Mouse (Mus musculus) naive thymus-derived CD4-positive, alpha-beta T cell, adult 2 months (primary cell): ENCODE measurements around the gene Hist1h3g.
"Not testable (repeated sequence)": the region's sequence is repeated elsewhere in the genome, so short reads cannot be mapped to it uniquely, and the experiment has no call there.

Source experiments
- DNase-seq: peaks from one replicate; pipeline ENCODE4 v3.0.0-alpha.2; 2011; ENCODE audit warnings: low read depth

Hist1h3g gene

DNA sequence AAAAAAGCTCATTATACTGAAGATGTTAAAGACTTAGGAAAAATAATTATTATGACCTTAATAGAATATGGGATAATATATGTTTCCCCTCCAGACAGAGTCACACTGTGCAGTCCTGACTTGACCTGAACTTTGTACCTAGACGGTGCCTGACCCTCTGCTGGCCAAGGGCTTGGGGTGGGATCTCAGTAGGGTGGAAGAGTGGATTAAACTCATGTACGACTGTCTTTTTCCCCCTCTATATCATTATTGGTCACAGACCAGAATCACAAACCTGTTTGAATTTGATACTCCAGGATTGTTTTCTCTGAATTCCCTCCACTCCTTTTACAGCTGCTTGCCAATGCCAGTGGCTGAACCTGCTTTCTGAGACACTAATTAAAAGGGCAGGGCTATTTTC, 25.5 kb downstream of the Hist1h3g start:
- DNase-seq, result not testable (repeated sequence)

DNA sequence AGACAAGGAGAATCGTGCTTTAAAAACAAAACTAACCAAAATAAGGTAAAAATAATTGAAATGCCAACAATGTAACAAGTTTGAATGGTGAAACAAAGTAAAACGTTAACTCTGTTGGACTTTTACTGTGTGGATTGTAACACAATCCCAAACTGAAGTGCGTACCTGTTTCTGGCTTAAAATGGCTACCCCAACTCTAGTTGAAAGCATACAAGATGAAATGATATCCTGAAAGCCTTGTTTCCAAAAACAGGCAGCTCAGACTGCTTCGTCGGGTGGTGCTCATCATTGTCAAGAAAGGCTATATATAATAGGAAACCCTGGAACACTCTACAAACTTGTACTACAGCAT, 26.3 kb downstream of the Hist1h3g start:
- not testable (repeated sequence) for DNase-seq

GRCm38 (mm10) chr13:23561883-23562659, 26.8 kb downstream of the Hist1h3g start, which contains the start of gene Hist1h3e:
TSS of gene Hist1h3e (minus strand) at chr13:23562369.
- DNase-seq, result peak; percentile 98

GRCm38 (mm10) chr13:23562699-23563462, 27.7 kb downstream of the Hist1h3g start:
- peak; percentile 73 for DNase-seq

DNA sequence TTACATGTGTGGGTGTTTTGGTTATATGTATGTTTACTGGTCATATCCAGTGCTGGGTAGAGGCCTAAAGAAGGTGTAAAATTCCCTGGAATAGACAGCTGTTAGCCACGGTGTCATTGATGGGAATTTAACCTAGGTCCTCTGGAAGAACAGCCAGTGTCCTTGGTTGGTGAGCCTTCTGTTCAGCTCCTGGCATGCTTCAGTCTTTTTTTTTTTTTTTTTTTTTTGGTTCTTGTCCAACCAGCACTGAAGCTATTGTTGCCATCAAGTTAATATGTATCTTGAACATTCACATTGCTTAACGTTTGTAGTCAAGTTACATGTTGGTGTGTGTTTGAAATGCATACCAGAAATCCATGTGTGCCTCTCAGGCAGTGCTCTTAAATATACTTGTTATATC, 29.3 kb downstream of the Hist1h3g start:
- DNase-seq, result no peak

- DNase-seq, result peak; percentile 52
Measured at GRCm38 (mm10) chr13:23570261-23571021, 35.2 kb downstream of the Hist1h3g start.

GRCm38 (mm10) chr13:23571022-23571503, 35.8 kb downstream of the Hist1h3g start, which contains the start of the genes Hist1h2ae and Hist1h2bg:
TSS of gene Hist1h2ae (minus strand) at chr13:23571220.
TSS of gene Hist1h2bg (plus strand) at chr13:23571396.
- peak; percentile 91 for DNase-seq

DNA sequence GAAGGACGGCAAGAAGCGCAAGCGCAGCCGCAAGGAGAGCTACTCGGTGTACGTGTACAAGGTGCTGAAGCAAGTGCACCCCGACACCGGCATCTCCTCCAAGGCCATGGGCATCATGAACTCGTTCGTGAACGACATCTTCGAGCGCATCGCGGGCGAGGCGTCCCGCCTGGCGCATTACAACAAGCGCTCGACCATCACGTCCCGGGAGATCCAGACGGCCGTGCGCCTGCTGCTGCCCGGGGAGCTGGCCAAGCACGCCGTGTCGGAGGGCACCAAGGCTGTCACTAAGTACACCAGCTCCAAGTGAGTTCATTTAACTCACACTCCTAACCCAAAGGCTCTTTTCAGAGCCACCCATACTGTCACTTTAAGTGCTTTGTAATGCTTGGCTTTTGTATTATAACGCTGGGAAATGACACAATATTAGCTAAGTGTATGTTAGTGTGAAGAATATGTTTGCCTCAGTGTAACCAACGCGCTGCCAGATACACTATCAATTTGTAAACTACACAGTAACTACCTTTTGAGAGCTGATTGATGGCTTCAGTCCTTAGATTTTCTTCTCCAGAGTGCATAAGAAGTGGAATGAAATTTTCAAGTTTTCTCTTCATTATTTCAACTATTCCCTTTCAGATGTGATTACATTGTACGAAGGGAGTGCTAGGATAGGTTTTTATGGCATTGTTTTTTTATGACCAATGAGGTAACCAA, 36.4 kb downstream of the Hist1h3g start:
- peak; percentile 51 for DNase-seq

DNA sequence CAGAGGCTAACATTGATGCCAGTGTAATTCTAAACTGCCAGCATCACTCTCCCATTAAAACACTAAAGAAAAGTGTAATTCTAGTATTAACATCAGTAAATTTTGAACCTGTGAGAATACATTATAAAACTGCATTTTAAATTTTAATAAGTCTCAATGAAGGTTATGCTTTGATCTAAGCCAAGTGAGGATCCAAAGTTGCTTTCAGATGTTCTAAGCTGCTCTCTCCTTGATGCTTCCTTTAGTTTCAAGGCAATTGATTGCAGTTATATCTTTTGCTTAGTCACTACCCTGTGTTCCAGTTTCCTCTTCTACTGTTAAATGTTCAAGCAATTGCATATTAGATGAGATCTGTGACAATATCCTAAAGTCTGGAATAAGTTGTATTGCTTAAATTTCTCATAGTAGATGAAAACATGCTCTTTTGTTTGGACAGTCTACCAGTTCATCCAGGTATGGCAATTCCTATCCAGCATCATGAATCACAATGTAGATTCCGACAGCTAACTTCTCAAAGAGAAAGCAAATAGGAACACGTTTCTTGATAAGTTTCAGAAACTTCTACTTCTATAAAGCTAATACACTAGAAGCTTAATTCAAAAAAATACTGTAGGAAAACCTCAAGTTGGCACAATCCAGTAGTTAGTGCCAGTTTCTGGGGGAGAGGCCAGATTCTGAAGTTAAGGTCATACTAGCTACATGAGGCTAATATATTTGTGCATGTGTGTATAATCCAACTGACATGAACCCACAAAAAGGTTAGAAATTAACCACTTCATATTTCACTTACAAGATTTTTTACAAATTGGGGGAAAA, 37.2 kb downstream of the Hist1h3g start:
- DNase-seq, result no peak

- DNase-seq, result peak; percentile 42
Measured at GRCm38 (mm10) chr13:23573034-23573897, 38.0 kb downstream of the Hist1h3g start.

GRCm38 (mm10) chr13:23573898-23574524, 38.8 kb downstream of the Hist1h3g start, which contains the start of the genes Hist1h2bf and Hist1h2ad:
TSS of gene Hist1h2bf (minus strand) at chr13:23574196.
TSS of gene Hist1h2ad (plus strand) at chr13:23574381.
- peak; percentile 95 for DNase-seq

GRCm38 (mm10) chr13:23574546-23575170, 39.4 kb downstream of the Hist1h3g start:
- peak; percentile 53 for DNase-seq

- DNase-seq, result peak; percentile 71
Measured at GRCm38 (mm10) chr13:23575271-23575851, 40.1 kb downstream of the Hist1h3g start, which contains the start of gene Hist1h3d. TSS of gene Hist1h3d (plus strand) at chr13:23575763.

DNA sequence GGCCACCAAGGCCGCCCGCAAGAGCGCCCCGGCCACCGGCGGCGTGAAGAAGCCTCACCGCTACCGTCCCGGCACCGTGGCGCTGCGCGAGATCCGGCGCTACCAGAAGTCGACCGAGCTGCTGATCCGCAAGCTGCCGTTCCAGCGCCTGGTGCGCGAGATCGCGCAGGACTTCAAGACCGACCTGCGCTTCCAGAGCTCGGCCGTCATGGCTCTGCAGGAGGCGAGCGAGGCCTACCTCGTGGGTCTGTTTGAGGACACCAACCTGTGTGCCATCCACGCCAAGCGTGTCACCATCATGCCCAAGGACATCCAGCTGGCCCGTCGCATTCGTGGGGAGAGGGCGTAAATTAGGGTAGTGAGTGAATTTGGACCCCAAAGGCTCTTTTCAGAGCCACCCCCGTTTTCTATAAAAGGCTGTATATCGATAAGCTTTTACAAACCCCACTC, 40.7 kb downstream of the Hist1h3g start:
- DNase-seq, result peak; percentile 47

- no peak for DNase-seq
Measured at GRCm38 (mm10) chr13:23576351-23576881, 41.2 kb downstream of the Hist1h3g start.

DNA sequence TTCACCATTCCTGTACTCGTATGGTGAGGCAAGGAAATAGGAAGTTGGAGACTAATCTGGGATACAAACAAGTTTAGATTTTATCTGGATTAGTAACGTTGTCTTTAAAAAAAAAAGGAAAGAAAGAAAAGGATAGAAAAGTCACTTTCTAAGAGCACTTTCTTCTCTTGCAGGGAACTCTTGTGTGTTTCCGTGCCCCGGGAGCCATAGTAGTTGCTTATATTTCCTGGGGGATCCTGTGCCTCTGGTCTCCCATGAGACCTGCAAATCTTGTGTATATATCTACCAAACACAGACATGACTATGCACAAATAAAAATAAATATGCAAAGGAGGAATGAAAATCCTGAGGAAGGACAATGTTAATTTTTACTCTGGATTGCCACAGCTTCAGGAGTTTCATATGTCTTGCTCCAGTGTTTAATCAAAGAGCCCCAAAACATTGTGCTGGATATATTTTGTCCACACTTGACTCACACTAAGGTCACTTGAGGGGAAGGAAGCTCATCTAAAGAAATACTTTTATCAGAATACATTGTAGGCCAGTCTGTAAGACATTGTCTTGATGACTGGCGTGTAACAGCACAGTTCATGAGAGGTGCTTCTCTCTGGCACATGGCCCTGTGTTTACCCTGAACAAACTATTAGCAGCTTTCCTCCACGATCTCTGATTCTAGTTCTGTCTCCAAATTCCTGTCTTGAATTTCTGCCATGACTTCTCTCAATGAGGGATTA, 41.9 kb downstream of the Hist1h3g start:
- DNase-seq, result no peak

- no peak for DNase-seq
Measured at GRCm38 (mm10) chr13:23577835-23578234, 42.6 kb downstream of the Hist1h3g start.
